Comparison of ENCODE assay signal across 8 mouse cellular contexts in the genomic region with DNA sequence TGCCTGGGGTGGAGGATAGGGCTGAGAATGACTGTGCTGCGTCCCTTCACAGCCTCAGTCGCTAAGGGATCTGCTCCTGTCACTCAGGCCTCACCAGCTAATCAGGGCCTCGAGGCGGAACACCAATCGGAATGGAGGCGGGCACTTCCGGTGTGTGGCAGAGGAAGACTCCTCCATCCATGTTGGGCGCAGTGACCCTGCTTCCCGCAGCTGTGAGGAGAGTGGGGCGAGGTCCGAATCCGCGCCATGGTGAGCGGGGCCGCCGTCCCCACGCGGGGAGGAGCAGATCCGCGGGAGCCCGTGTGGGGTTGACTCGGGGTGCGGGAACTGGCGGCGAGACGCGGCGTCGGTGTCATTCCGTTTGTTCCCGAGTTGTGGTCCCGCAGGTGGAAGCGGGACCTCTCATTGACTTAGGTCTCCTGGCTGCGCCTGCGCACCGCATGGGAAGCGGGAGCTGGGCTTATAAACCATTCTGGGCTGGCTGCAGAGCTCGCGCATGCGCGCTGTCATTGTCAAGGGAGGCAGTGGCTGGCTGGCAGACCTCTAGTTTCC. TPM values are rescaled to one million over a fixed set of nuclear protein-coding genes. Genes with fewer than 3 reads are reported as not detected.
A peak's percentile ranks its signal among the peaks of the same experiment; 100 is the strongest.
DNase-seq lines count a peak whose midpoint lies in the region; ATAC-seq lines count a peak whose summit lies in the region.

A gene (plus strand): TSS at position 164 of the 552 bp plus-strand sequence.

- peak within 1 kb of the TSS; percentile 72 for H3K9ac ChIP-seq in heart, embryonic 14.5 days (ENCODE audit: low read length)
- peak within 1 kb of the TSS; percentile 69 for H3K9ac ChIP-seq in liver, embryonic 13.5 days
- H3K9ac ChIP-seq in stomach, embryonic 16.5 days (ENCODE audit: low read length): peak within 1 kb of the TSS; percentile 85

- peak within 1 kb of the TSS; percentile 59 for H3K4me2 ChIP-seq in heart, embryonic 14.5 days (ENCODE audit: low read length)
- H3K4me2 ChIP-seq in liver, embryonic 13.5 days: peak within 1 kb of the TSS; percentile 72
- H3K4me2 ChIP-seq in stomach, embryonic 16.5 days (ENCODE audit: low read depth, low read length): peak within 1 kb of the TSS; percentile 67

- ATAC-seq in CD4-positive, CD25-positive, alpha-beta regulatory T cell, adult 4 months: peak; percentile 100
- ATAC-seq in heart, embryonic 14.5 days (ENCODE audit: insufficient number of reproducible peaks, insufficient read depth, low FRiP score, low read depth): peak; percentile 97
- peak; percentile 99 for ATAC-seq in liver, embryonic 13.5 days (ENCODE audit: low read depth)
- peak; percentile 99 for ATAC-seq in stomach, embryonic 16.5 days (ENCODE audit: insufficient read depth, low FRiP score)

- WGBS in heart, embryonic 14.5 days: 2% methylated on average over 39 of the region's 41 CpGs
- WGBS in liver, embryonic 13.5 days (ENCODE audit: insufficient replicate concordance): 1% methylated on average over 41 of the region's 41 CpGs
- 3% methylated on average over 41 of the region's 41 CpGs for WGBS in stomach, embryonic 16.5 days

- no peaks in the 10 kb centered on the region for H3K4me1 ChIP-seq in heart, embryonic 14.5 days (ENCODE audit: control insufficient read depth in 2 of 2, insufficient read depth in 2 of 2, low read length in 2 of 2)
- H3K4me1 ChIP-seq in liver, embryonic 13.5 days (replicated peaks): 0 out of 2 replicates have a peak, but pooled peaks cover 5% of the 10 kb centered on the region
- no peaks in the 10 kb centered on the region for H3K4me1 ChIP-seq in stomach, embryonic 16.5 days (ENCODE audit: control insufficient read depth, insufficient read depth, low read length)

- peak within 1 kb of the TSS; percentile 61 to 79 for H3K27ac ChIP-seq in heart, embryonic 14.5 days (replicated peaks in 1 of 2; ENCODE audit: control insufficient read depth in 1 of 2, insufficient read depth in 1 of 2, low read depth in 2 of 2, low read length in 2 of 2)
- H3K27ac ChIP-seq in liver, embryonic 13.5 days: peak within 1 kb of the TSS; percentile 43; the same call in 1 of the 2 replicates
- peak within 1 kb of the TSS; percentile 85 for H3K27ac ChIP-seq in stomach, embryonic 16.5 days (ENCODE audit: low read length)

- peak within 1 kb of the TSS; percentile 64 to 79 for H3K4me3 ChIP-seq in heart, embryonic 14.5 days (ENCODE audit: control insufficient read depth in 1 of 2, insufficient read depth in 1 of 2, low read depth in 1 of 2, low read length in 2 of 2)
- peak within 1 kb of the TSS; percentile 71 for H3K4me3 ChIP-seq in liver, embryonic 13.5 days (replicated peaks)
- H3K4me3 ChIP-seq in stomach, embryonic 16.5 days (replicated peaks; ENCODE audit: low read length): peak within 1 kb of the TSS; percentile 84

- H3K36me3 ChIP-seq in heart, embryonic 14.5 days (ENCODE audit: control insufficient read depth, insufficient read depth, low read length): no peaks in the 10 kb centered on the region
- H3K36me3 ChIP-seq in liver, embryonic 13.5 days: peaks cover 9% of the 10 kb centered on the region; the same call in 1 of the 2 replicates
- peaks cover 15% of the 10 kb centered on the region for H3K36me3 ChIP-seq in stomach, embryonic 16.5 days (ENCODE audit: control insufficient read depth, insufficient read depth, low read length)

- H3K9me3 ChIP-seq in heart, embryonic 14.5 days (ENCODE audit: control insufficient read depth, low read length): peaks cover 48% of the 10 kb centered on the region
- peaks cover 11% of the 10 kb centered on the region; the same call in 1 of the 2 replicates for H3K9me3 ChIP-seq in liver, embryonic 13.5 days (replicated peaks)
- peaks cover 34% of the 10 kb centered on the region for H3K9me3 ChIP-seq in stomach, embryonic 16.5 days (replicated peaks; ENCODE audit: control insufficient read depth, low read length)

- no peaks in the 10 kb centered on the region for H3K27me3 ChIP-seq in heart, embryonic 14.5 days (ENCODE audit: control insufficient read depth, insufficient read depth, low read length)
- no peaks in the 10 kb centered on the region for H3K27me3 ChIP-seq in liver, embryonic 13.5 days
- H3K27me3 ChIP-seq in stomach, embryonic 16.5 days (ENCODE audit: control insufficient read depth, insufficient read depth, low read length): no peaks in the 10 kb centered on the region

- peak; percentile 25 for DNase-seq in c-Kit-negative CD71-positive TER-119-positive erythroid progenitor cells, embryonic 14.5 days (ENCODE audit: low read depth, low spot score)
- DNase-seq in fibroblast of lung, adult 2 months (ENCODE audit: low read depth): peak; percentile 71
- DNase-seq in kidney, postnatal 14 days: peak; percentile 89
- DNase-seq in liver, embryonic 13.5 days: peak; percentile 76
- peak; percentile 88 for DNase-seq in neural tube, embryonic 10.5 days (ENCODE audit: extremely low spot score, low spot score)

RNA-seq across cellular contexts. Expression of the gene that starts here (rescaled TPM):
- 10 to 100 TPM in 1 of 2 experiments, 1 to 10 TPM in 1; 9.0 to 13.8 TPM for polyA plus RNA-seq in CD4-positive, CD25-positive, alpha-beta regulatory T cell, adult 4 months (2017; shearing (Covaris generic))
- polyA plus RNA-seq in heart, embryonic 14.5 days (2014; fragmentation: Nextera tagmentation; extraction: Ambion mirVana): 5.5 and 5.6 TPM in 2 replicates
- 1.2 TPM in 2 replicates for polyA plus RNA-seq in liver, embryonic 13.5 days (2015; fragmentation: Nextera tagmentation; extraction: Ambion mirVana)
- 4.4 and 5.3 TPM in 2 replicates for polyA plus RNA-seq in stomach, embryonic 16.5 days (2015; fragmentation: Nextera tagmentation; extraction: Ambion mirVana)

Comparison
In these comparisons a context has a peak if more than half of its experiments do, and no peak if none do; other contexts are left out.
1. Peak in every context shown above with its lines: DNase-seq, ATAC-seq, H3K4me3 ChIP-seq and H3K27ac ChIP-seq.
2. DNase-seq: peak in every context shown above with its lines; median percentile 89 in kidney, postnatal 14 days; 88 in neural tube, embryonic 10.5 days; 76 in liver, embryonic 13.5 days; 71 in fibroblast of lung, adult 2 months; 25 in c-Kit-negative CD71-positive TER-119-positive erythroid progenitor cells, embryonic 14.5 days.